Mouse (Mus musculus) cerebellum, adult 2 months (tissue): ENCODE data around the gene Cldn15. TPM values are rescaled to one million over a fixed set of nuclear protein-coding genes. Genes with fewer than 3 reads are reported as not detected.
"Not testable (repeated sequence)": the region's sequence is repeated elsewhere in the genome, so short reads cannot be mapped to it uniquely, and the experiment has no call there.

Experiments used
- DNase-seq, 2 experiments: peaks; one replicate each; pipeline ENCODE4 v3.0.0; 2021
- H3K27ac ChIP-seq: fragments of 200-500 bp; 2 replicates; pipeline ENCODE4 v1.5.1; 2012; ENCODE audit warnings: low read length, control low read depth, inconsistent platforms; ENCODE audit not compliant: insufficient read depth
- H3K27me3 ChIP-seq: fragments of 200-500 bp; 2 replicates; pipeline ENCODE4 v1.6.1; 2012; ENCODE audit warnings: inconsistent platforms, mild to moderate bottlenecking, low read length, moderate library complexity; ENCODE audit not compliant: control insufficient read depth, insufficient read depth
- H3K4me1 ChIP-seq: fragments of 200-500 bp; 2 replicates; pipeline ENCODE4 v1.6.1; 2011; ENCODE audit warnings: low read length; ENCODE audit not compliant: control insufficient read depth, insufficient read depth
- H3K4me3 ChIP-seq: fragments of 200-500 bp; replicated peaks from 2 replicates; pipeline ENCODE3; 2011; ENCODE audit warnings: mild to moderate bottlenecking, low read depth, low read length, control low read depth; ENCODE audit not compliant: insufficient read depth
- CTCF ChIP-seq: fragments of 200-500 bp; IDR thresholded peaks from 2 replicates; pipeline ENCODE4 v1.5.1; 2011; ENCODE audit warnings: low read depth, mild to moderate bottlenecking, control low read depth, low read length, moderate library complexity, borderline replicate concordance; ENCODE audit not compliant: insufficient read depth
- POLR2A ChIP-seq: fragments of 200-500 bp; IDR thresholded peaks from 2 replicates; pipeline ENCODE4 v1.6.1; 2011; ENCODE audit warnings: low read length, control low read depth, borderline replicate concordance; ENCODE audit not compliant: insufficient read depth
- WGBS: fragments of 180-500 bp; shearing (Covaris S2); methylation state at CpG from one replicate; pipeline ENCODE4 v1.1.7; 2018; 5-methylcytosine and 5-hydroxymethylcytosine counted together
- polyA plus RNA-seq: library from polyadenylated mRNA; depleted of rRNA; stranded (reverse); fragments of >200 nt; gene quantifications from 2 replicates; pipeline ENCODE4 v1.2.3, GENCODE M21; 2012

The Cldn15 gene
- polyA plus RNA-seq, 1 experiment: 0.25 TPM

- Histone ChIP-seq H3K27me3 (no peaks in the 10 kb centered on the region), H3K4me3 (no peak overlapping the region), H3K27ac (no peak overlapping the region), H3K4me1 (no peaks in the 10 kb centered on the region)
- no peak for DNase-seq
- 75% methylated on average over 14 of the region's 14 CpGs for WGBS
- TF ChIP-seq CTCF (no peak), POLR2A (no peak)
Observed at GRCm38 (mm10) chr5:136931896-136932295, 34.5 kb upstream of the Cldn15 start.

GRCm38 (mm10) chr5:136932956-136933355, 33.5 kb upstream of the Cldn15 start:
- Histone ChIP-seq H3K4me1 (no peaks in the 10 kb centered on the region), H3K27me3 (no peaks in the 10 kb centered on the region), H3K27ac (no peak overlapping the region), H3K4me3 (no peak overlapping the region)
- DNase-seq: no peak
- 68% methylated on average over 5 of the region's 5 CpGs for WGBS
- TF ChIP-seq POLR2A: no peak
- TF ChIP-seq CTCF: no peak

- H3K4me1 ChIP-seq: no peaks in the 10 kb centered on the region
- no peaks in the 10 kb centered on the region for H3K27me3 ChIP-seq
- 87% methylated on average over 6 of the region's 6 CpGs for WGBS
- DNase-seq: no peak
- no peak for TF ChIP-seq CTCF
- TF ChIP-seq POLR2A: no peak
- H3K4me3 ChIP-seq: no peak overlapping the region
- no peak overlapping the region for H3K27ac ChIP-seq
Observed at GRCm38 (mm10) chr5:136933930-136934329, 32.5 kb upstream of the Cldn15 start.

- Histone ChIP-seq H3K4me3 (no peak overlapping the region), H3K27ac (no peak overlapping the region), H3K4me1 (no peaks in the 10 kb centered on the region), H3K27me3 (no peaks in the 10 kb centered on the region)
- DNase-seq: no peak
- 74% methylated on average over 7 of the region's 7 CpGs for WGBS
- TF ChIP-seq POLR2A: no peak
- TF ChIP-seq CTCF: no peak; the same call in 1 of the 2 replicates
Observed at GRCm38 (mm10) chr5:136935905-136936695, 30.3 kb upstream of the Cldn15 start.

- no peak for TF ChIP-seq POLR2A
- no peak for TF ChIP-seq CTCF
- 82% methylated on average over 6 of the region's 6 CpGs for WGBS
Observed at GRCm38 (mm10) chr5:136936750-136937149, 29.7 kb upstream of the Cldn15 start.

GRCm38 (mm10) chr5:136937621-136938020, 28.8 kb upstream of the Cldn15 start:
- WGBS: 93% methylated on average over 5 of the region's 5 CpGs
- TF ChIP-seq POLR2A: no peak
- no peak for TF ChIP-seq CTCF

More at GRCm38 (mm10) chr5:136936750-136937149, 29.7 kb upstream of the Cldn15 start:
- H3K4me1 ChIP-seq: no peaks in the 10 kb centered on the region
- no peaks in the 10 kb centered on the region for H3K27me3 ChIP-seq
- H3K27ac ChIP-seq: no peak overlapping the region
- H3K4me3 ChIP-seq: no peak overlapping the region
- no peak for DNase-seq

GRCm38 (mm10) chr5:136939284-136939683, 27.1 kb upstream of the Cldn15 start:
- no peaks in the 10 kb centered on the region for H3K27me3 ChIP-seq
- DNase-seq: no peak
- TF ChIP-seq CTCF: 0 out of 2 replicates have a peak, but pooled peaks have one; percentile 22
- no peak for TF ChIP-seq POLR2A
- H3K27ac ChIP-seq: no peak overlapping the region
- H3K4me3 ChIP-seq: no peak overlapping the region
- no peaks in the 10 kb centered on the region for H3K4me1 ChIP-seq
- WGBS: 67% methylated on average over 7 of the region's 7 CpGs

More at GRCm38 (mm10) chr5:136937621-136938020, 28.8 kb upstream of the Cldn15 start:
- no peak overlapping the region for H3K4me3 ChIP-seq
- no peaks in the 10 kb centered on the region for H3K4me1 ChIP-seq
- no peaks in the 10 kb centered on the region for H3K27me3 ChIP-seq
- DNase-seq: no peak
- H3K27ac ChIP-seq: no peak overlapping the region

GRCm38 (mm10) chr5:136940029-136940428, 26.4 kb upstream of the Cldn15 start:
- not testable (repeated sequence) for H3K4me3 ChIP-seq, H3K27me3 ChIP-seq, DNase-seq, H3K27ac ChIP-seq, H3K4me1 ChIP-seq
- 81% methylated on average over 6 of the region's 6 CpGs for WGBS
